Mouse (Mus musculus) cerebellum, adult 11 months (tissue): ENCODE data around the gene 2700081O15Rik.
"Not testable (repeated sequence)": the region's sequence is repeated elsewhere in the genome, so short reads cannot be mapped to it uniquely, and the experiment has no call there.

Experiments used
- DNase-seq: peaks from one replicate; pipeline ENCODE4 v3.0.0; 2022

2700081O15Rik gene

GRCm38 (mm10) chr19:7416834-7417735 is at the start of gene 2700081O15Rik:
2700081O15Rik (plus strand) TSS chr19:7417625.
- peak; percentile 47 for DNase-seq

GRCm38 (mm10) chr19:7369469-7369868 is 48.0 kb upstream of the 2700081O15Rik start:
- not testable (repeated sequence) for DNase-seq

GRCm38 (mm10) chr19:7374491-7374890 is 42.9 kb upstream of the 2700081O15Rik start:
- DNase-seq = no peak

- DNase-seq = no peak
Measured at GRCm38 (mm10) chr19:7377639-7378038, 39.8 kb upstream of the 2700081O15Rik start.

GRCm38 (mm10) chr19:7381906-7382247 is 35.5 kb upstream of the 2700081O15Rik start:
- no peak for DNase-seq

- peak; percentile 44 for DNase-seq
Measured at GRCm38 (mm10) chr19:7382248-7382902, 35.0 kb upstream of the 2700081O15Rik start.

- DNase-seq = peak; percentile 98
Measured at GRCm38 (mm10) chr19:7382903-7383865, 34.2 kb upstream of the 2700081O15Rik start, which contains the start of gene Spindoc. Spindoc (minus strand) TSS chr19:7382994.

- DNase-seq = no peak
Measured at GRCm38 (mm10) chr19:7386042-7386441, 31.4 kb upstream of the 2700081O15Rik start.

- DNase-seq = no peak
Measured at GRCm38 (mm10) chr19:7388488-7388887, 28.9 kb upstream of the 2700081O15Rik start.

- DNase-seq = not testable (repeated sequence)
Measured at GRCm38 (mm10) chr19:7396867-7397826, 20.3 kb upstream of the 2700081O15Rik start.

- DNase-seq = not testable (repeated sequence)
Measured at GRCm38 (mm10) chr19:7398898-7399297, 18.5 kb upstream of the 2700081O15Rik start.

GRCm38 (mm10) chr19:7400635-7401034 is 16.8 kb upstream of the 2700081O15Rik start:
- DNase-seq = no peak

GRCm38 (mm10) chr19:7404623-7405229 is 12.7 kb upstream of the 2700081O15Rik start:
- no peak for DNase-seq

GRCm38 (mm10) chr19:7412361-7412760 is 5.1 kb upstream of the 2700081O15Rik start:
- DNase-seq = no peak

- DNase-seq = no peak
Measured at GRCm38 (mm10) chr19:7415916-7416833, 1.2 kb upstream of the 2700081O15Rik start.

- DNase-seq = peak; percentile 75
Measured at GRCm38 (mm10) chr19:7417911-7418849, 755 bp downstream of the 2700081O15Rik start.

- no peak for DNase-seq
Measured at GRCm38 (mm10) chr19:7419134-7419533, 1.7 kb downstream of the 2700081O15Rik start.

GRCm38 (mm10) chr19:7420108-7420507 is 2.7 kb downstream of the 2700081O15Rik start:
- DNase-seq = peak; percentile 19
